In genomic region chr6:87143594-87143993, GRCm38 (mm10) we compare ENCODE assay signal across 20 mouse cellular contexts. TPM values are rescaled to one million over a fixed set of nuclear protein-coding genes. Genes with fewer than 3 reads are reported as not detected.
A peak's percentile ranks its signal among the peaks of the same experiment; 100 is the strongest.
DNase-seq lines count a peak whose midpoint lies in the region; ATAC-seq and TF ChIP-seq lines count a peak whose summit lies in the region.
"Had no signal": no experiment of that assay in that cellular context is flagged by ENCODE, and none has a peak within 500 bp of the region (broad histone marks: within the 10 kb centered on the region; RNA-seq: fewer than 3 reads in every experiment).

No protein-coding gene starts in this region.

- no peaks in the 10 kb centered on the region for H3K36me3 ChIP-seq in kidney, postnatal 0 days (ENCODE audit: insufficient read depth, low read length)
- H3K36me3 ChIP-seq in midbrain, postnatal 0 days (ENCODE audit: insufficient read depth, low read length) = no peaks in the 10 kb centered on the region
- no peaks in the 10 kb centered on the region for H3K36me3 ChIP-seq in midbrain, embryonic 11.5 days (ENCODE audit: control insufficient read depth, insufficient read depth, low read length)
- peaks cover 2% of the 10 kb centered on the region; the same call in 1 of the 2 replicates for H3K36me3 ChIP-seq in stomach, postnatal 0 days (ENCODE audit: control insufficient read depth, insufficient read depth, low read length)
- H3K36me3 ChIP-seq: intestine, embryonic 15.5 days; liver, embryonic 12.5 days had no signal

- no peak for TF ChIP-seq CTCF in gastrocnemius, adult 2 months (IDR thresholded peaks at IDR 0.05)
- no peak for TF ChIP-seq CTCF in kidney, postnatal 0 days (IDR thresholded peaks at IDR 0.05; ENCODE audit: low read depth)
- TF ChIP-seq CTCF in midbrain, postnatal 0 days (IDR thresholded peaks at IDR 0.05) = no peak
- no peak for TF ChIP-seq CTCF in stomach, postnatal 0 days (IDR thresholded peaks at IDR 0.05; ENCODE audit: low read depth)

- WGBS in kidney, postnatal 0 days = 50% methylated on average over 13 of the region's 13 CpGs
- 40% methylated on average over 13 of the region's 13 CpGs for WGBS in midbrain, postnatal 0 days
- 78% methylated on average over 13 of the region's 13 CpGs for WGBS in midbrain, embryonic 11.5 days
- 44% methylated on average over 13 of the region's 13 CpGs for WGBS in stomach, postnatal 0 days

- H3K27ac ChIP-seq in gastrocnemius, adult 2 months = peak overlapping the region; percentile 32; the same call in 1 of the 2 replicates
- H3K27ac ChIP-seq in kidney, postnatal 0 days = no peak overlapping the region
- peak overlapping the region; percentile 27; the same call in 1 of the 2 replicates for H3K27ac ChIP-seq in midbrain, postnatal 0 days (ENCODE audit: low read depth, low read length)
- H3K27ac ChIP-seq in midbrain, embryonic 11.5 days (ENCODE audit: low read depth, low read length) = no peak overlapping the region
- H3K27ac ChIP-seq in stomach, postnatal 0 days (replicated peaks) = 0 out of 2 replicates have a peak overlapping the region, but pooled peaks have one; percentile 30
- H3K27ac ChIP-seq: intestine, embryonic 15.5 days; liver, embryonic 12.5 days had no signal

- no peak for TF ChIP-seq EP300 in stomach, postnatal 0 days (optimal IDR thresholded peaks at IDR 0.05)

- no peak overlapping the region for H3K4me2 ChIP-seq in kidney, postnatal 0 days (ENCODE audit: low read length)
- no peak overlapping the region for H3K4me2 ChIP-seq in midbrain, postnatal 0 days (ENCODE audit: low read depth, low read length, poor library complexity, severe bottlenecking)
- no peak overlapping the region for H3K4me2 ChIP-seq in midbrain, embryonic 11.5 days
- H3K4me2 ChIP-seq in stomach, postnatal 0 days (replicated peaks; ENCODE audit: low read depth) = no peak overlapping the region
- H3K4me2 ChIP-seq: intestine, embryonic 15.5 days; liver, embryonic 12.5 days had no signal

- no peak overlapping the region for H3K4me3 ChIP-seq in gastrocnemius, adult 2 months
- no peak overlapping the region for H3K4me3 ChIP-seq in kidney, postnatal 0 days (replicated peaks; ENCODE audit: low read depth, low read length)
- no peak overlapping the region for H3K4me3 ChIP-seq in midbrain, postnatal 0 days (ENCODE audit: low read depth, low read length)
- no peak overlapping the region for H3K4me3 ChIP-seq in midbrain, embryonic 11.5 days (ENCODE audit: low read depth, low read length)
- no peak overlapping the region for H3K4me3 ChIP-seq in stomach, postnatal 0 days (ENCODE audit: low read depth, low read length)
- H3K4me3 ChIP-seq: intestine, embryonic 15.5 days; liver, embryonic 12.5 days; megakaryocyte, embryonic 14.5 days; myocyte had no signal

- no peak for ATAC-seq in kidney, postnatal 0 days (replicated peaks; ENCODE audit: low FRiP score, low read depth)
- no peak for ATAC-seq in midbrain, postnatal 0 days (ENCODE audit: low FRiP score)
- no peak for ATAC-seq in midbrain, embryonic 11.5 days (ENCODE audit: low FRiP score)
- ATAC-seq in stomach, postnatal 0 days (ENCODE audit: low FRiP score, low TSS enrichment) = peak; percentile 18; the same call in 1 of the 2 replicates
- ATAC-seq in megakaryocyte-erythroid progenitor cell, adult 5-6 weeks (replicated peaks; ENCODE audit: low FRiP score, low TSS enrichment, poor library complexity, severe bottlenecking) = no peak
- ATAC-seq: intestine, embryonic 15.5 days; liver, embryonic 12.5 days had no signal

- intact Hi-C loops in gastrocnemius, adult 2 months (cut with DNase I) = no loop called here

- no peak overlapping the region for H3K9ac ChIP-seq in kidney, postnatal 0 days (ENCODE audit: low read depth, low read length)
- no peak overlapping the region for H3K9ac ChIP-seq in midbrain, postnatal 0 days (replicated peaks; ENCODE audit: low read length, poor library complexity, severe bottlenecking)
- no peak overlapping the region for H3K9ac ChIP-seq in midbrain, embryonic 11.5 days (ENCODE audit: low read length)
- no peak overlapping the region for H3K9ac ChIP-seq in stomach, postnatal 0 days (ENCODE audit: low read length)
- H3K9ac ChIP-seq: intestine, embryonic 15.5 days; liver, embryonic 12.5 days had no signal

- H3K9me3 ChIP-seq in kidney, postnatal 0 days (replicated peaks; ENCODE audit: low read length) = no peaks in the 10 kb centered on the region
- H3K9me3 ChIP-seq in midbrain, postnatal 0 days (ENCODE audit: low read length) = no peaks in the 10 kb centered on the region
- no peaks in the 10 kb centered on the region for H3K9me3 ChIP-seq in midbrain, embryonic 11.5 days (ENCODE audit: control insufficient read depth, low read length)
- no peaks in the 10 kb centered on the region for H3K9me3 ChIP-seq in stomach, postnatal 0 days (ENCODE audit: control insufficient read depth, low read length)
- H3K9me3 ChIP-seq: intestine, embryonic 15.5 days; liver, embryonic 12.5 days; megakaryocyte, embryonic 14.5 days had no signal

- H3K27me3 ChIP-seq in kidney, postnatal 0 days (ENCODE audit: insufficient read depth, low read length) = no peaks in the 10 kb centered on the region
- no peaks in the 10 kb centered on the region for H3K27me3 ChIP-seq in midbrain, postnatal 0 days (ENCODE audit: insufficient read depth, low read length)
- H3K27me3 ChIP-seq in midbrain, embryonic 11.5 days (ENCODE audit: control insufficient read depth, insufficient read depth, low read length) = no peaks in the 10 kb centered on the region
- no peaks in the 10 kb centered on the region for H3K27me3 ChIP-seq in stomach, postnatal 0 days (ENCODE audit: control insufficient read depth, insufficient read depth, low read length)
- H3K27me3 ChIP-seq: intestine, embryonic 15.5 days; liver, embryonic 12.5 days had no signal

- H3K4me1 ChIP-seq in kidney, postnatal 0 days (replicated peaks; ENCODE audit: insufficient read depth, low read length) = no peaks in the 10 kb centered on the region
- H3K4me1 ChIP-seq in midbrain, postnatal 0 days (ENCODE audit: insufficient read depth, low read length) = peaks cover 4% of the 10 kb centered on the region; the same call in 1 of the 2 replicates
- H3K4me1 ChIP-seq in midbrain, embryonic 11.5 days (ENCODE audit: control insufficient read depth, insufficient read depth, low read length) = no peaks in the 10 kb centered on the region
- H3K4me1 ChIP-seq in stomach, postnatal 0 days (replicated peaks; ENCODE audit: control insufficient read depth, insufficient read depth) = peaks cover 5% of the 10 kb centered on the region; the same call in 1 of the 2 replicates
- H3K4me1 ChIP-seq: intestine, embryonic 15.5 days; megakaryocyte, embryonic 14.5 days had no signal

- no peak for DNase-seq in gastrocnemius, adult 2 months
- no peak for DNase-seq in gastrocnemius, adult 8-10 months (ENCODE audit: low spot score in 2 of 2)
- DNase-seq in kidney, postnatal 0 days (ENCODE audit: low spot score) = peak; percentile 57
- no peak for DNase-seq in kidney, adult 9 months
- DNase-seq in midbrain, postnatal 0 days (ENCODE audit: low spot score) = no peak
- DNase-seq in midbrain, embryonic 11.5 days (ENCODE audit: low spot score, missing footprints) = no peak
- DNase-seq in stomach, postnatal 0 days (ENCODE audit: low spot score) = no peak
- DNase-seq: cerebellum, adult 18-20 months; gastrocnemius, postnatal 36 days; right cerebral cortex, postnatal 25 days had no signal

RNA-seq across cellular contexts. Expression of gene D6Ertd527e, which starts 39.0 kb away (rescaled TPM):
- not detected for total RNA-seq in gastrocnemius, adult 2 months (2021)
- total RNA-seq in gastrocnemius, adult 8-10 months (2022) = not detected
- 0.17 and 0.19 TPM in 2 replicates for polyA plus RNA-seq in kidney, postnatal 0 days (2015; fragmentation: Nextera tagmentation; extraction: Ambion mirVana)
- 0.77 TPM in 1 of 2 replicates, not detected in the other for total RNA-seq in midbrain, postnatal 0 days (2014; rRNA removed)
- polyA plus RNA-seq in midbrain, postnatal 0 days (2015; fragmentation: Nextera tagmentation; extraction: Ambion mirVana) = 0.12 and 0.41 TPM in 2 replicates
- polyA plus RNA-seq in midbrain, embryonic 11.5 days (2014; fragmentation: Nextera tagmentation; extraction: Ambion mirVana) = 0.19 TPM in 1 of 2 replicates, not detected in the other
- polyA plus RNA-seq in stomach, postnatal 0 days (2015; fragmentation: Nextera tagmentation; extraction: Ambion mirVana) = 0.19 and 0.29 TPM in 2 replicates
- not detected in 2 replicates for total RNA-seq in megakaryocyte-erythroid progenitor cell, adult 5-6 weeks (2014; fragmentation: Nextera tagmentation)
- not detected in 2 replicates for total RNA-seq in megakaryocyte-erythroid progenitor cell, adult 5-6 weeks (2017)
- total RNA-seq: ES-E14; gastrocnemius, postnatal 36 days; heart, postnatal 25 days; layer of hippocampus, adult 8-10 months; left cerebral cortex, postnatal 10 days had no signal
- polyA plus RNA-seq: C2C12 had no signal

Comparison
In these comparisons a context has a peak if more than half of its experiments do, and no peak if none do; other contexts are left out.
1. H3K27ac ChIP-seq: peak in gastrocnemius, adult 2 months (single experiment), midbrain, postnatal 0 days (single experiment) and stomach, postnatal 0 days (single experiment); none in kidney, postnatal 0 days (single experiment) and midbrain, embryonic 11.5 days (single experiment).